Mouse (Mus musculus): Measurements from ENCODE around the gene Dicer1. TPM values are rescaled to one million over a fixed set of nuclear protein-coding genes. Genes with fewer than 3 reads are reported as not detected.
A peak's percentile ranks its signal among the peaks of the same experiment; 100 is the strongest.

The Dicer1 gene
- polyA plus RNA-seq (2012; rRNA removed) (28.7 and 30.4 TPM in 2 replicates), polyA plus RNA-seq (2014; fragmentation: Nextera tagmentation; extraction: Ambion mirVana) (19.9 and 22.2 TPM in 2 replicates)

DNA sequence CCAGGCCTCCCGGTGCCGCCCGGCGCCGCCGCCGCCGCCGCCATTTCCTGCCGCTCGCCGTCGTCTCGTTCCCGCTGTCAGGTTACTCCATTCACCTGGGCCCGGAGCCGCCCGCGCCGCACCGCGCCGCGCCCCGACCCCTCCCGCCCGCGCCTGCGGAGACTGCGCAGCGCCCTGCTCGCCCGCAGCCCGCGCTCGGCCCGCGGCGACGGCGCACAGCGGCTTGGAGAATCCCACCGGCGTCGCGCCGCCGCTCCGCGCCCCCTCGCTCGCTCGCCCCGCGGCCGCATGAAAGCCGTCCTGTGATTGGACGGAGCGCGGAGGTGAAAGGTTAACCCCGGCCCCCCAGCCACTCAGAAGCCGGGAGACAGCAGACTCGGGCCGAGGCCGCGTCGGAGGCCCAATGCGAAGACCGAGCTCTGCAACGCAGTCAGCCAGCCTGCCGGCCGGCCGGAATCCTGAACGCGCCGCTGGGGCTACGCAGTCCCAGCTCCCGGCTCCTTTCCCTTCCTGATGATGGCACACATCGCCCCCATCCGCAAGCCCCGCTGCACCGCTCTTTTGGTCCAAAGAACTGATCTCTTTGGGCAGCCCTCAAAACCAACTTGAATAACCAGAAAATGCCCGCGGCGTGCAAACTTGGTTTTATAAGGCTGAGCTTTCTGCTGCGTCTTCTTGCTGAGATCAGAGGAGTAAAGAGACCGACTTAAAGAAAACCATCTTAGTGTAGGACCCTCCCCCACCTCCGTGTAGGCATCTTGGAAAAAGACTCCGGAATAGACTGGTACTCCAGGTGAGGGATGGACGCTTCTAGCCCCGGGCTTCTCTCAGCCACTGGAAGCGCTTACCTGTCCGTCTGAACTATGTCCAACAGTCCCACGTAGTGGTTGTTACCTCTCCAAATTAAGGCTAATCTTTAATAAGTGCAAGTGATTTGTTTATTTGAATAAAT is at the start of gene Dicer1:
Dicer1 (minus strand) TSS at position 139 of the 952 bp plus-strand sequence.
- Histone ChIP-seq H3K4me1 (ENCODE audit: control insufficient read depth, insufficient read depth, low read length) (peaks cover 16% of the 10 kb centered on the region), H3K9ac (ENCODE audit: low read depth, low read length, severe bottlenecking) (peak within 1 kb of the TSS; percentile 97), H3K36me3 (ENCODE audit: control insufficient read depth, insufficient read depth, low read length) (no peaks in the 10 kb centered on the region; the same call in 1 of the 2 replicates), H3K27ac (replicated peaks; ENCODE audit: low read depth, low read length) (peak within 1 kb of the TSS; percentile 89), H3K9me3 (ENCODE audit: control insufficient read depth, low read length) (no peaks in the 10 kb centered on the region), H3K4me2 (replicated peaks; ENCODE audit: low read depth, low read length, severe bottlenecking) (peak within 1 kb of the TSS; percentile 91), H3K4me3 (replicated peaks; ENCODE audit: low read length) (peak within 1 kb of the TSS; percentile 80), H3K27me3 (ENCODE audit: control insufficient read depth, insufficient read depth, low read length) (no peaks in the 10 kb centered on the region)
- 0 out of 2 replicates have a peak, but pooled peaks have one; percentile 58 for TF ChIP-seq POLR2A (IDR thresholded peaks at IDR 0.05; ENCODE audit: borderline replicate concordance, extremely low read depth, insufficient read depth, insufficient read length)
- ATAC-seq (ENCODE audit: low FRiP score, low read depth) (peak; percentile 96), DNase-seq (ENCODE audit: low spot score) (peak; percentile 94)
- WGBS, result under 1% methylated on average over 73 of the region's 94 CpGs

DNA sequence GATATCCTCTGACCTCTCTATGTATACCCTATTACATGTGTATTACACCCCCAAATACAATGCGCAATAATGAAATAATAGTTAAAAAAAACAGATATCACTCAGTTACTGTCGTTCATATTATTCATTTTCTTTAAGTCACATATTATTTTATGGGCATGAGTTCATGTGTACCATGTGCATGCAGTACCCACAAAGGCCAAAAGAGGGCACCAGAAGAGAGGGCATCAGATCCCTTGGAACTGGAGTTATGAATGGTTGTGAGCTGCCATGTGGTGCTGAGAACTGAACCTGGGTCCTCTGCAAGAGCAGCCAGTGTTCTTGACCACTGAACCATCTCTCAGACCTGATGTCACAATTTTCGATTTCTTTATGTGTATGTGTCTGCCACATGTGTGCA is 47.6 kb upstream of the Dicer1 start:
- TF ChIP-seq POLR2A (IDR thresholded peaks at IDR 0.05; ENCODE audit: borderline replicate concordance, extremely low read depth, insufficient read depth, insufficient read length), result no peak
- Histone ChIP-seq H3K9ac (ENCODE audit: low read depth, low read length, severe bottlenecking) (no peak overlapping the region), H3K9me3 (ENCODE audit: control insufficient read depth, low read length) (peaks cover 21% of the 10 kb centered on the region), H3K4me2 (replicated peaks; ENCODE audit: low read depth, low read length, severe bottlenecking) (no peak overlapping the region), H3K36me3 (ENCODE audit: control insufficient read depth, insufficient read depth, low read length) (peaks cover 22% of the 10 kb centered on the region), H3K27me3 (ENCODE audit: control insufficient read depth, insufficient read depth, low read length) (peaks cover 10% of the 10 kb centered on the region; the same call in 1 of the 2 replicates), H3K27ac (replicated peaks; ENCODE audit: low read depth, low read length) (no peak overlapping the region), H3K4me1 (ENCODE audit: control insufficient read depth, insufficient read depth, low read length) (peaks cover 27% of the 10 kb centered on the region), H3K4me3 (replicated peaks; ENCODE audit: low read length) (no peak overlapping the region)
- ATAC-seq (ENCODE audit: low FRiP score, low read depth), result no peak
- no peak for DNase-seq (ENCODE audit: low spot score)
- 99% methylated on average over 3 of the region's 3 CpGs for WGBS

DNA sequence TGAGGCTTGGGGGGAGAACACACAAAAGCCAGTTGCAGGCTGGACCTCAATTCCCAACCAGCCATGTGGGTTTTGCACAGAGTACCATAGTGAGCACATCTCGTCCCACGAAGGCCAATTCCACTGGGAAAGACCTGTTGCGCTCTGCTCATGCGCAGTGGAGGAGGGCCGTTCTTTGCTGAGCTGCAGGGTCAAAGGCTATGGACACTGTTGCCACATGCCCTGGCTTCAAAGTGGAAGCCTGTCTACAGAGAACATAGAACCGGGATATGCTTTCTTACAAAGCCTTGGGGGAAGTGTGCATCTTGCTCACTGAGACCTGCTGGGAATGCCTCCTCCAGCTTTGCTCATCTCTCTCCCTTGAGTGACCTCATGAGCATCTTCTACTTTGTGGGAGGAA is 46.2 kb upstream of the Dicer1 start:
- H3K9ac ChIP-seq (ENCODE audit: low read depth, low read length, severe bottlenecking), result no peak overlapping the region
- ATAC-seq (ENCODE audit: low FRiP score, low read depth), result no peak
- peaks cover 21% of the 10 kb centered on the region for H3K9me3 ChIP-seq (ENCODE audit: control insufficient read depth, low read length)
- H3K36me3 ChIP-seq (ENCODE audit: control insufficient read depth, insufficient read depth, low read length), result peaks cover 22% of the 10 kb centered on the region
- H3K27ac ChIP-seq (replicated peaks; ENCODE audit: low read depth, low read length), result no peak overlapping the region
- no peak for TF ChIP-seq POLR2A (IDR thresholded peaks at IDR 0.05; ENCODE audit: borderline replicate concordance, extremely low read depth, insufficient read depth, insufficient read length)
- no peak overlapping the region for H3K4me3 ChIP-seq (replicated peaks; ENCODE audit: low read length)
- peaks cover 21% of the 10 kb centered on the region for H3K4me1 ChIP-seq (ENCODE audit: control insufficient read depth, insufficient read depth, low read length)
- DNase-seq (ENCODE audit: low spot score), result no peak
- WGBS, result 98% methylated on average over 6 of the region's 6 CpGs
- H3K4me2 ChIP-seq (replicated peaks; ENCODE audit: low read depth, low read length, severe bottlenecking), result no peak overlapping the region
- 0 out of 2 replicates have a peak, but pooled peaks cover 6% of the 10 kb centered on the region for H3K27me3 ChIP-seq (ENCODE audit: control insufficient read depth, insufficient read depth, low read length)

DNA sequence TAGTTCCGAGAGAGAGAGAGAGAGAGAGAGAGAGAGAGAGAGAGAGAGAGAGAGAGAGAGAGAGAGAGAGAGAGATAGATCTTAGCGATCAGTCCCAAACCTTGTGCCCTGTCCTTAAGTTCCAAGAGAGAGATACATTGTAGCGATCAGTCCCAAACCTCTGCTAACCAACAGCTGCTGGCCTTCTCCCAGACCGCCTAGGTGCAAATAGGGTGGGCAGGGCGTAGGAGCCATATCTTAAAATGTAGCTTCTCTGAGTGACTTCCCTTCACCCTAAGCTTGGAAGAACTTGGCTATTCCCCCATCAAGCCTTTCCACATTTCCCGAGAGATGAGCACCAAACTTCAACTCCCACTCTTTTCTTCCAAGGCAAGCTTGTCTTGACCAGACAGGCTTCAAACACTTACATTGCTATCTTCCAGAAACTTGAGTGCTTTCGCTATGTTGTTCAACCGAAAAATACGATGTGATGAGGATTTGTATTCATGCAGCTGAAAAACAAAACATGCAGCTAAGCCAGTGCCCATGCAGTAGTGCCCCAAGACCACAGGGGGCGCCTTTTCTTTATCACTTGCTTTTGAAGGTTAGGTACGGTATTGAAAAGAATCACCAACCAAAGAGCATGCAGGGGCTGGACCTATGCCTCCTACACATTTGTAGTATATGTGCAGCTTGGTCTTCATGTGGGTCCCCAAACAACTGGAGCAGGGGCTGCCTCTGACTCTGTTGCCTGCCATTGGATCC is 45.1 kb upstream of the Dicer1 start:
- no peak for TF ChIP-seq POLR2A (IDR thresholded peaks at IDR 0.05; ENCODE audit: borderline replicate concordance, extremely low read depth, insufficient read depth, insufficient read length)
- Histone ChIP-seq H3K9me3 (ENCODE audit: control insufficient read depth, low read length) (peaks cover 21% of the 10 kb centered on the region), H3K27ac (replicated peaks; ENCODE audit: low read depth, low read length) (no peak overlapping the region), H3K4me2 (replicated peaks; ENCODE audit: low read depth, low read length, severe bottlenecking) (no peak overlapping the region), H3K4me1 (ENCODE audit: control insufficient read depth, insufficient read depth, low read length) (peaks cover 10% of the 10 kb centered on the region), H3K4me3 (replicated peaks; ENCODE audit: low read length) (no peak overlapping the region), H3K36me3 (ENCODE audit: control insufficient read depth, insufficient read depth, low read length) (peaks cover 22% of the 10 kb centered on the region), H3K27me3 (ENCODE audit: control insufficient read depth, insufficient read depth, low read length) (0 out of 2 replicates have a peak, but pooled peaks cover 6% of the 10 kb centered on the region), H3K9ac (ENCODE audit: low read depth, low read length, severe bottlenecking) (no peak overlapping the region)
- no peak for ATAC-seq (ENCODE audit: low FRiP score, low read depth)
- DNase-seq (ENCODE audit: low spot score), result no peak
- WGBS, result 87% methylated on average over 11 of the region's 11 CpGs

DNA sequence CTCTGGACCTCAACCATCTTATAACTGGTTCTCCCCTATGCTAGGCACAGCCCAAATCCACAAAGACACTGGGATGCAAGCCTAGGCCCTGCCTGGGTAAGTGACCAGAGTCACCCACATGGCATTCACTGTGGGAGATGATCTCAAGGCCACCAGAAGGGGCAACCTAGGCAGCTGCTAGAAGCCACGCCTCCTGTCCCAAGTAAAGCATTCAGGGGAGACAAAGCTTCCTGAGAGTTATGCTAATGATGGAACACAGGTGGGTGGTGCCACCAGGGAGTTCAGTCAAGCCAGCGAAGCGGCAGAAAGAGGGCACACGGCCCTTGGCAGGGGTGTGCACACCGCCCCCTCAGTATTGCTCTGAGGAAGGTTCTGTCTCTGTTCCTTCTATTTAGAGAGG is 43.2 kb upstream of the Dicer1 start:
- H3K27me3 ChIP-seq (ENCODE audit: control insufficient read depth, insufficient read depth, low read length), result no peaks in the 10 kb centered on the region
- 81% methylated on average over 5 of the region's 5 CpGs for WGBS

More for the DNA sequence above, 43.2 kb upstream of the Dicer1 start:
- no peak overlapping the region for H3K4me2 ChIP-seq (replicated peaks; ENCODE audit: low read depth, low read length, severe bottlenecking)
- no peaks in the 10 kb centered on the region for H3K4me1 ChIP-seq (ENCODE audit: control insufficient read depth, insufficient read depth, low read length)
- no peak overlapping the region for H3K4me3 ChIP-seq (replicated peaks; ENCODE audit: low read length)
- H3K36me3 ChIP-seq (ENCODE audit: control insufficient read depth, insufficient read depth, low read length), result peaks cover 22% of the 10 kb centered on the region
- DNase-seq (ENCODE audit: low spot score), result no peak
- TF ChIP-seq POLR2A (IDR thresholded peaks at IDR 0.05; ENCODE audit: borderline replicate concordance, extremely low read depth, insufficient read depth, insufficient read length), result no peak
- H3K27ac ChIP-seq (replicated peaks; ENCODE audit: low read depth, low read length), result no peak overlapping the region
- no peak for ATAC-seq (ENCODE audit: low FRiP score, low read depth)
- no peak overlapping the region for H3K9ac ChIP-seq (ENCODE audit: low read depth, low read length, severe bottlenecking)
- peaks cover 21% of the 10 kb centered on the region for H3K9me3 ChIP-seq (ENCODE audit: control insufficient read depth, low read length)

All from limb, embryonic 14.5 days (tissue).